Mouse (Mus musculus) heart, adult 2 months (tissue): Measurements from ENCODE around the gene Dusp8. TPM values are rescaled to one million over a fixed set of nuclear protein-coding genes. Genes with fewer than 3 reads are reported as not detected.

Experiments used
- DNase-seq, 2 experiments: peaks; one replicate each; pipeline ENCODE4 v3.0.0; 2021
- H3K27ac ChIP-seq: fragments of 200-600 bp; 2 replicates; pipeline ENCODE4 v1.8.1; 2022
- H3K27me3 ChIP-seq: fragments of 200-500 bp; 2 replicates; pipeline ENCODE4 v1.6.1; 2012; ENCODE audit warnings: mild to moderate bottlenecking, low read length, inconsistent platforms, mixed read lengths; ENCODE audit not compliant: control insufficient read depth, insufficient read depth
- H3K36me3 ChIP-seq: fragments of 200-500 bp; 2 replicates; pipeline ENCODE4 v1.6.1; 2012; ENCODE audit warnings: low read length, inconsistent platforms; ENCODE audit not compliant: control insufficient read depth, insufficient read depth
- H3K4me1 ChIP-seq: fragments of 200-500 bp; 2 replicates; pipeline ENCODE4 v1.6.1; 2011; ENCODE audit warnings: low read length; ENCODE audit not compliant: control insufficient read depth, insufficient read depth
- H3K4me3 ChIP-seq: fragments of 200-600 bp; 2 replicates; pipeline ENCODE4 v1.8.1; 2022
- H3K79me2 ChIP-seq: fragments of 200-500 bp; replicated peaks from 2 replicates; pipeline ENCODE4 v1.6.1; 2012; ENCODE audit warnings: mild to moderate bottlenecking, inconsistent platforms, low read length, moderate library complexity, mixed read lengths; ENCODE audit not compliant: control insufficient read depth, insufficient read depth
- H3K9ac ChIP-seq: fragments of 200-500 bp; 2 replicates; pipeline ENCODE4 v1.6.1; 2012; ENCODE audit warnings: low read depth, mild to moderate bottlenecking, control low read depth, inconsistent platforms, low read length, mixed read lengths
- CTCF ChIP-seq: fragments of 200-600 bp; IDR thresholded peaks from 2 replicates; pipeline ENCODE4 v1.8.1; 2022; ENCODE audit warnings: antibody characterized with exemption, mild to moderate bottlenecking, moderate library complexity
- EP300 ChIP-seq: fragments of 200-500 bp; IDR thresholded peaks from 2 replicates; pipeline ENCODE4 v1.6.1; 2011; ENCODE audit warnings: low read depth, low read length, control low read depth; ENCODE audit not compliant: insufficient read depth
- POLR2A ChIP-seq: fragments of 200-500 bp; IDR thresholded peaks from 2 replicates; pipeline ENCODE4 v1.6.1; 2011; ENCODE audit warnings: mild to moderate bottlenecking, low read depth, low read length, control low read depth; ENCODE audit not compliant: insufficient read depth
- WGBS: fragments of 180-500 bp; shearing (Covaris S2); methylation state at CpG from one replicate; pipeline ENCODE4 v1.1.7; 2018; 5-methylcytosine and 5-hydroxymethylcytosine counted together
- intact Hi-C: fragments of 180-260 bp; cut with DNase I; formaldehyde crosslinking; loops from one replicate; pipeline ENCODE4 v1.15.1; 2025
- polyA plus RNA-seq: library from polyadenylated mRNA; depleted of rRNA; stranded (reverse); fragments of >200 nt; gene quantifications from 2 replicates; pipeline ENCODE4 v1.2.3, GENCODE M21; 2012
- total RNA-seq, 2 experiments: library from RNA; stranded (reverse); gene quantifications; 2 replicates each; pipeline ENCODE4 v1.2.3; 2021

The Dusp8 gene
- total and polyA plus RNA-seq, 3 experiments: 31.4 to 43.2 (median 37.4) TPM

- no peaks in the 10 kb centered on the region for H3K27me3 ChIP-seq
- intact Hi-C loops: no loop called here
- WGBS: 65% methylated on average over 5 of the region's 5 CpGs
- no peak overlapping the region; the same call in 1 of the 2 replicates for H3K27ac ChIP-seq
- DNase-seq: peak in 1 of 2 experiments; percentile 18
- TF ChIP-seq CTCF: 0 out of 2 replicates have a peak, but pooled peaks have one; percentile 4
- TF ChIP-seq POLR2A: no peak
- H3K4me1 ChIP-seq: peaks cover 8% of the 10 kb centered on the region
- H3K9ac ChIP-seq: no peak overlapping the region
- H3K4me3 ChIP-seq: no peak overlapping the region
- H3K36me3 ChIP-seq: peaks cover 11% of the 10 kb centered on the region; the same call in 1 of the 2 replicates
- H3K79me2 ChIP-seq: 0 out of 2 replicates have a peak, but pooled peaks cover 1% of the 10 kb centered on the region
These were observed 16.3 kb downstream of the Dusp8 start for GRCm38 (mm10) chr7:142079365-142079764.

- peak overlapping the region; percentile 74 for H3K27ac ChIP-seq
- no peak overlapping the region for H3K4me3 ChIP-seq
- H3K4me1 ChIP-seq: peaks cover 3% of the 10 kb centered on the region
- H3K79me2 ChIP-seq: 0 out of 2 replicates have a peak, but pooled peaks cover 1% of the 10 kb centered on the region
- no peak overlapping the region for H3K9ac ChIP-seq
- no peaks in the 10 kb centered on the region for H3K27me3 ChIP-seq
- H3K36me3 ChIP-seq: peaks cover 7% of the 10 kb centered on the region; the same call in 1 of the 2 replicates
- 36% methylated on average over 3 of the region's 3 CpGs for WGBS
- TF ChIP-seq CTCF (no peak), POLR2A (no peak)
- intact Hi-C loops: no loop called here
- no peak for DNase-seq
These were observed 18.5 kb downstream of the Dusp8 start for GRCm38 (mm10) chr7:142077138-142077537.

GRCm38 (mm10) chr7:142074146-142074886 is 21.3 kb downstream of the Dusp8 start:
- Histone ChIP-seq H3K27ac (peak overlapping the region; percentile 86), H3K4me1 (peaks cover 5% of the 10 kb centered on the region), H3K27me3 (no peaks in the 10 kb centered on the region), H3K9ac (no peak overlapping the region), H3K36me3 (peaks cover 7% of the 10 kb centered on the region; the same call in 1 of the 2 replicates), H3K79me2 (0 out of 2 replicates have a peak, but pooled peaks cover 1% of the 10 kb centered on the region), H3K4me3 (no peak overlapping the region)
- no peak for TF ChIP-seq CTCF
- 0 out of 2 replicates have a peak, but pooled peaks have one; percentile 2 for TF ChIP-seq EP300
- TF ChIP-seq POLR2A: 0 out of 2 replicates have a peak, but pooled peaks have one; percentile 45
- 47% methylated on average over 8 of the region's 8 CpGs for WGBS
- peak; percentile 42 to 53 for DNase-seq
- intact Hi-C loops: no loop called here

GRCm38 (mm10) chr7:142071717-142072116 is 23.9 kb downstream of the Dusp8 start:
- peaks cover under 1% of the 10 kb centered on the region; the same call in 1 of the 2 replicates for H3K36me3 ChIP-seq
- H3K27me3 ChIP-seq: no peaks in the 10 kb centered on the region
- H3K4me3 ChIP-seq: no peak overlapping the region
- H3K9ac ChIP-seq: no peak overlapping the region
- no peak for DNase-seq
- intact Hi-C loops: loop anchor here (1.0 kb wide), 1 partner anchor 26 kb away; no protein-coding TSS in a partner anchor
- no peak overlapping the region for H3K27ac ChIP-seq
- H3K79me2 ChIP-seq: no peaks in the 10 kb centered on the region
- TF ChIP-seq POLR2A (no peak), EP300 (no peak), CTCF (no peak)
- H3K4me1 ChIP-seq: peaks cover 3% of the 10 kb centered on the region

- intact Hi-C loops: loop anchor here (1.0 kb wide), 1 partner anchor 26 kb away; no protein-coding TSS in a partner anchor
- no peak overlapping the region for H3K4me3 ChIP-seq
These were observed 24.4 kb downstream of the Dusp8 start for GRCm38 (mm10) chr7:142071212-142071578.

More at GRCm38 (mm10) chr7:142071212-142071578, 24.4 kb downstream of the Dusp8 start:
- peaks cover 3% of the 10 kb centered on the region for H3K4me1 ChIP-seq
- H3K9ac ChIP-seq: peak overlapping the region; percentile 19; the same call in 1 of the 2 replicates
- no peaks in the 10 kb centered on the region for H3K79me2 ChIP-seq
- 11% methylated on average over 9 of the region's 10 CpGs for WGBS
- no peaks in the 10 kb centered on the region for H3K36me3 ChIP-seq
- DNase-seq: no peak
- no peaks in the 10 kb centered on the region for H3K27me3 ChIP-seq
- TF ChIP-seq POLR2A (no peak), EP300 (no peak), CTCF (no peak)
- H3K27ac ChIP-seq: peak overlapping the region; percentile 32; the same call in 1 of the 2 replicates
